Mouse (Mus musculus) urinary bladder, adult 2 months (tissue): Measurements from ENCODE around the gene Acvr1. TPM values are rescaled to one million over a fixed set of nuclear protein-coding genes. Genes with fewer than 3 reads are reported as not detected.

ENCODE experiments used
- DNase-seq: peaks from one replicate; pipeline ENCODE4 v3.0.0; 2022; ENCODE audit warnings: low spot score
- polyA plus RNA-seq: library from polyadenylated mRNA; depleted of rRNA; stranded (reverse); fragments of >200 nt; gene quantifications from 2 replicates; pipeline ENCODE4 v1.2.3, GENCODE M21; 2012; rRNA removed

Acvr1 gene
- polyA plus RNA-seq, 1 experiment = 21.9 TPM

DNA sequence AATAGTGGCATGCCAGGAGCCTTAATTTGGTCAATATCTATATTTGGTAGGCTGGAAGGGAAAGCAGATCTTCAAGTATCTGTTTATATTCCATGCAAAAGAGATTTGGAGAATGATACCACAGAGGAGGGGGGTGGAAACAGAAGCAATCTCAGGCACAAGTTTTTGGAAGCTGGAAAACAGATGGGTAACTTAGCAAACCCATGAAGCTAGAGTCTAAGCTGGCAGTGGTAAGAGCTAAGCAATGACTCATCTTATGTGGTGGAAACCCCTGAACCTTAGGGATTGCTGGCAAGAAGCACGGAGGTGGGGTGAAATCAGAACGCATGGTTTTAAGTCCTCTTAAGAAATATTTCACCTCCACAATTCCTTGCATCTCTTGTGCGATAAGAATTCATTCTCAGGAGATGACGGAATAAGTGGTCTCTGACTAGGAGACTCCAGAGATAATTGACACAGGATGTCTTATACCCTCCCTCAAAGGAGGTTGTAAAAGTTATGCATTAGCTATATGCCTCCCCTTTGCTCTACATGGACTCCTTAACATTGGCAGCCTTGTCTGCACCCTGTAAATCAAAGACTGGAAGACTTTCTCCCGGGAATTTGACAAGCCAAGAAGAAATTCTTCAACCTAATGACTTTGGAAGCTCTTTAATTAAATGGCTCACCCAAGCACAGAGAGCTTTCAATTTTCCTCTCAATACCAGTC lies 157.9 kb downstream of the Acvr1 start:
- no peak for DNase-seq

DNA sequence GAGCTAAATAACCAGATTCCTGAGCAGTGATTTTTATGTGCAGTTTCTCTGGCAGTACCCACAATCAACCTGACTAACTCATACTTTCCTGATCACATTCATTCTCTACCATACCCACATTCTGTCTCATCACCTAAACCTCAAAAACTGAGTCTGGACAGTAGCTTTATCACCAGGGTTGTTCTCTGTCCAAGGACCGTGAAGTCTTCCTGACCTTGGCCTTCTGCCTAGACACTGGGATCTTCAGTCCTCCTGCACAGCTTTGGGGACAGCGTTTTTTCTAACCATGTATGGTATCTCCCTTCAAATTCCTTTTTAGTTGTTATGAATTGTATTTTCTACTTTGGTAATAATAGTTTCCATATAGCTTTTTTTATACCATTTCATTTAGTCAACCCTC lies 163.5 kb downstream of the Acvr1 start:
- DNase-seq = no peak

GRCm38 (mm10) chr2:58388601-58389000 lies 178.4 kb downstream of the Acvr1 start:
- DNase-seq = no peak

- DNase-seq = no peak
These were observed 186.9 kb downstream of the Acvr1 start for GRCm38 (mm10) chr2:58380020-58380419.

DNA sequence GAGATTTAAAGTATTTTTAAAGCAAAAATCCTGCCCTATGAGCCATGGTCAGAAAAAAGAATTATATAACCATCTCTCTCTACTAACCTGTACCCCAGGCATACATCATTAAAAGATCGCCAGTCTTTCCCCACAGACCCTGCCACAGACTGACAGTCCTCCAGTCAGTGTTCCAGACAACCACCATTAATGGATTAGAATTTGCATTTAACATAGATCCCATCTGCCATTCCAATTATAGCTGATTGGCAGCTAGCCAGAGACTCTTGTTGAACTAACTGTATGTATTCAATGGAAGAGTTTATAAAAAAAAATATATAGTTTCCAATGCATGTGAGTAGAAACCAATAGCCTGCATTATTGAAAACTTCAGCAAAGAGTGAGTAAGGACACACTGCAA lies 187.5 kb downstream of the Acvr1 start:
- no peak for DNase-seq

DNA sequence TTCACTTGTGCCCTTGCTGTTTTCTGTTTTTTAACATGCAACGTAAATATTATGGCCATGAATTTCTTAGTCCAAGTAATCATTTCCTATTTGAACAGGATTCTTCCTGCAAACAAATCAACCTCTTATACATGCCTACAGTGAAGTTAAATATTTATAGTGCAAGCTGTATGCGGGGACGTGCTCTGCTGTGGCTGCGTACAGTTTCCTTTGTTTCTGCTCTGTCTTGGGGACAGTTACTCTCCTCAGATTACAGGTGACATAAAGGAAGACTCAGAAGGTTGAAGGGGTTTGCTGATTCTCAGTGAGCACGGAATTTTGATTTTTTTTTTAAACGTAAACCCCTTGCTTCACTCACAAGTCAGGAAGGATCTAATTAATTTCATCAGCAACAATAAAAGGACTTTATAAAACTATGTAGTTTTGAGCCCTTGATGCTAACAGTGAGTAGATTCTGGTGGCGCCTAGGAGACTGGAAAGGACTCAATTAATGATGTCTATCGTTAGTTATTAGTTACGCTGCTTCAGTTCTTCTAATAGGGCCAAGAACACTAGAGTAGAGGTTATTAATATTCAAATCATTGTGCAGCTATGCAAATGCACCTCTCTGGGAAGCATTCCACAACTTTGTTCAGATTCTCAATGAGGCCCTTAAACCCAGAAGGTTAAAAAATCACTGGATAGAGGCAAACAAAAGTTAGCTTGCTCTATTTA lies 189.4 kb downstream of the Acvr1 start:
- no peak for DNase-seq

- DNase-seq = no peak
These were observed 200.8 kb downstream of the Acvr1 start for GRCm38 (mm10) chr2:58366196-58366595.

GRCm38 (mm10) chr2:58361361-58362046 lies 205.5 kb downstream of the Acvr1 start:
- DNase-seq = no peak

GRCm38 (mm10) chr2:58358132-58358460 lies 208.9 kb downstream of the Acvr1 start:
- DNase-seq = no peak

DNA sequence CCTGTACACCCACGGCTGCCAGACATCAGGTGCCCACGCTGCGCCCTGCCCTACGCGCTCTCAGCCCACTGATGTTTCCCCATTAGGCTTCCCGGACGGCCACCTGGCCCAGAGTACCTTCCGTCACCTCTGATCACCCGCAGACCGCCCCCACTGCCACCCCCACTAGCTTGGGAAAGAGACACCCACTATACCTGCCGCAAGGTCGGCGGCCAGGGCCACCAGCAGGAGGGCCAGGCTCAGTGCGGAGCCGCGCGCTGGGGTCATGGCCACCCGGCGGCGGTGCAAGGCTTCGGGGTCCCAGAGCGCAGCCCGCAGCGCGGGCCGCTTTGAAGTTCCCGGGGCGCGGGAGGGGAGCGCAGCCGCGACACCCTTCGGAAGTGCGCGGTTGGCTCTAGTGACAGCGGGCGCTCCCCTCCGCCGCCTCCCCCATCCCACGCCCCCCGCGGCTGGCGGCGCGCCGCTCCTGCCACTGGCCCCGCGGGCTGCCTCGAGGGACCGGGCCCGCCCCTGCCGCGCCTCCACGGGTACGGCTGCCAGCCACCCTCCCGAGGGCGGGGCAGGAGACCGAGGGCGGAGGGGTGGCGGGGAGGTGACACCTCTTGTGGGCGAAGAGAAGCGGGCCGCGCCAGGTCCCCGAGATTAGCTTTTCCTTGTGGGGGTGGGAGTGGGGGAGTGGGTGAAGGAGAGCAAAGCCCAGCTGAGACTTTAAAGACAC lies 209.4 kb downstream of the Acvr1 start, which contains the start of gene Acvr1c:
Acvr1c (minus strand) TSS at position 482 of the 718 bp plus-strand sequence.
- peak; percentile 49 for DNase-seq

GRCm38 (mm10) chr2:58357068-58357413 lies 209.9 kb downstream of the Acvr1 start:
- DNase-seq = no peak

DNA sequence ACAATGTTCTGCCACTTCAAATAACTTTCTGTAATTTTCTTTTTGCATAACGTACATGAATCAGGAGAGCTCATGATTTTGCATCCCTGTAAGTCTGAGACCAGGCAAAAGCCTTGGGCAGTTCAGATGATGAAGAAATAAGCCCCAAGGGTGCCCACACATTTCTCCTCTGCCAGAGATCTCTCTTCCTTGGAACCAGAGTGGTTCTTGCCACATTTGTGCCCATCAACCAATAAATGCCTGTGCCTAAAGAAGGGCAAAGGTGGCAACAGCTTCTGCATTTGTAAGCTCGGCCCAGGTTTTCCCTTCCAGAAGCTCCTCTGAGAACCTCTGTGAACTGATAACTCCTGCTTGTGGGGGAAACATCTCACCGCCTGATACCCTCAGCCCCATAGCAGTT lies 212.6 kb downstream of the Acvr1 start:
- DNase-seq = no peak

DNA sequence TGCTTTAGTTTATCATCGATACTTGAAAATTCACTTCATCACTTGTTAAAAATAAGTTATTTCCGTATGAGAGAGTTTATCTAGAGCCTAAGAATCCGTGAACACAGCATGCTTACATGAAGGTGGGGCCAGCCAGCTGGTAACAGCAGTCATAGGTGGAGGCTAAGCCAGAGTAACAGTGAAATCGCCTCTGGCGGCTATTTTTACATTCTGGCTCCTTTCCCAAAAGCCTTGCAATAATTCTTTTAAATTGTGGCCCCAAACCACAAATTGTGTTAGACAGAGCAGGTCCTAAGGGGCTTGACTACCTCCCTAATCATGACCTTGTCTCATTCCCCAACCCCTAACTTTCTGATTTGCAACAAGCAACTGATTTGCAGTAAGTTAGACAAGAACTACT lies 214.1 kb downstream of the Acvr1 start:
- DNase-seq = no peak

GRCm38 (mm10) chr2:58350657-58351056 lies 216.3 kb downstream of the Acvr1 start:
- no peak for DNase-seq

Other genes with a start within 250 kb of the Acvr1 start
- gene Acvr1c, start 209.3 kb downstream of the Acvr1 start, polyA plus RNA-seq = 0.46 and 0.58 TPM in 2 replicates
- gene Gm17409, start 97.0 kb downstream of the Acvr1 start, polyA plus RNA-seq = not detected in 2 replicates
- gene Upp2, start 141 bp upstream of the Acvr1 start, polyA plus RNA-seq = 14.5 and 14.9 TPM in 2 replicates